Mouse (Mus musculus) lung, adult 2 months (tissue): ENCODE measurements around the gene Map3k14.

Experiments used
- CTCF ChIP-seq: fragments of 200-500 bp; IDR thresholded peaks from 2 replicates; pipeline ENCODE4 v1.5.1; 2011; ENCODE audit warnings: mild to moderate bottlenecking, low read length, control low read depth; ENCODE audit not compliant: insufficient read depth
- POLR2A ChIP-seq: fragments of 200-500 bp; IDR thresholded peaks from 2 replicates; pipeline ENCODE4 v1.6.1; 2011; ENCODE audit warnings: low read depth, mild to moderate bottlenecking, control low read depth, low read length, borderline replicate concordance; ENCODE audit errors: extremely low read depth

DNA sequence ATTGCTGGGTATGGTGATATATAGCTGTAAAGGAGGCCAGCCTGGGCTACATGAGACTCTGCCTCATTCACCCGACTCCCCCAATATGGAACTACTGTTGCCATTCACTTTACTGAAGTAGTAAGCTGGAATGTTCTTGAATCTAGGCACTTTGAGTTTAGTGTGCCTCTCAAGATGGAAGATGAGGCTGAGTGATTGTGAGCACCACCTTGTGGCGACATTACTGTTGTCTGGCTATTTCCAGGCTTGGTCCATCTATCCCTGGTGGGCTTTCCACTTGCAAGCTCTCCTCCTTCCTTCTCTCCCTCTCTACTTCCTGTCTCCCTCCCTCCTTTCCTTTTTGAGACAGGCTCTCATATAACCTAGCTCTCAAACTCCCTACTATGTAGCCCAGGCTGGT is 82.4 kb downstream of the Map3k14 start:
- peak; percentile 53; the same call in 1 of the 2 replicates for TF ChIP-seq CTCF
- no peak for TF ChIP-seq POLR2A
